Comparison of ENCODE assay signal across 8 mouse cellular contexts in genomic region chr17:5238387-5239245, GRCm38 (mm10).
A peak's percentile ranks its signal among the peaks of the same experiment; 100 is the strongest.
DNase-seq lines count a peak whose midpoint lies in the region; ATAC-seq and TF ChIP-seq lines count a peak whose summit lies in the region.

No protein-coding gene starts in this region.

- no peak for TF ChIP-seq RAD21 in MEL (IDR thresholded peaks at IDR 0.05; ENCODE audit: low read depth, low read length)

- TF ChIP-seq POLR2A in MEL (IDR thresholded peaks at IDR 0.05; ENCODE audit: control insufficient read depth in 1 of 2, insufficient read depth in 1 of 2, low read depth in 1 of 2, low read length in 2 of 2, poor library complexity in 1 of 2) = peak in 1 of 2 experiments; percentile 57; a peak in 2 of 4 replicates

- H3K9me3 ChIP-seq in hindbrain, embryonic 13.5 days = no peaks in the 10 kb centered on the region
- no peaks in the 10 kb centered on the region for H3K9me3 ChIP-seq in hindbrain, embryonic 14.5 days (ENCODE audit: control insufficient read depth, low read length)
- H3K9me3 ChIP-seq in MEL (replicated peaks; ENCODE audit: insufficient read depth, low read length) = no peaks in the 10 kb centered on the region
- no peaks in the 10 kb centered on the region for H3K9me3 ChIP-seq in heart, postnatal 0 days (replicated peaks; ENCODE audit: control insufficient read depth, low read length)
- H3K9me3 ChIP-seq in neural tube, embryonic 15.5 days (replicated peaks) = no peaks in the 10 kb centered on the region

- peaks cover 56% of the 10 kb centered on the region for H3K4me1 ChIP-seq in hindbrain, embryonic 13.5 days (replicated peaks)
- H3K4me1 ChIP-seq in hindbrain, embryonic 14.5 days (replicated peaks; ENCODE audit: control insufficient read depth, insufficient read depth, low read length) = peaks cover 41% of the 10 kb centered on the region
- peaks cover 6 to 8% of the 10 kb centered on the region in 2 experiments for H3K4me1 ChIP-seq in MEL (ENCODE audit: control insufficient read depth in 1 of 2, insufficient read depth in 2 of 2, low read length in 2 of 2)
- peaks cover 22% of the 10 kb centered on the region for H3K4me1 ChIP-seq in heart, postnatal 0 days (ENCODE audit: control insufficient read depth, insufficient read depth)
- H3K4me1 ChIP-seq in neural tube, embryonic 15.5 days = peaks cover 52% of the 10 kb centered on the region

- DNase-seq in hindbrain, embryonic 14.5 days (ENCODE audit: low spot score) = no peak
- peak; percentile 87 for DNase-seq in MEL (ENCODE audit: low read depth, low spot score)
- peak; percentile 24 for DNase-seq in heart, postnatal 0 days (ENCODE audit: low spot score)
- no peak for DNase-seq in gastrocnemius, postnatal 14 days
- DNase-seq in cerebellum, adult 9-10 months = no peak
- no peak for DNase-seq in cerebellum, adult 8-10 months

- H3K27me3 ChIP-seq in hindbrain, embryonic 13.5 days = no peaks in the 10 kb centered on the region
- H3K27me3 ChIP-seq in hindbrain, embryonic 14.5 days (ENCODE audit: control insufficient read depth, insufficient read depth, low read length) = no peaks in the 10 kb centered on the region
- no peaks in the 10 kb centered on the region for H3K27me3 ChIP-seq in MEL (ENCODE audit: control insufficient read depth in 1 of 2, insufficient read depth in 2 of 2, low read length in 2 of 2)
- no peaks in the 10 kb centered on the region for H3K27me3 ChIP-seq in heart, postnatal 0 days (ENCODE audit: control insufficient read depth, insufficient read depth, low read length)
- H3K27me3 ChIP-seq in neural tube, embryonic 15.5 days (replicated peaks) = no peaks in the 10 kb centered on the region

- H3K79me2 ChIP-seq in MEL (ENCODE audit: control insufficient read depth, insufficient read depth, low read length, poor library complexity) = peaks cover 4% of the 10 kb centered on the region

- no peak for TF ChIP-seq CTCF in MEL (IDR thresholded peaks at IDR 0.05 in 2 of 3, conservative IDR thresholded peaks at IDR 0.05 in 1 of 3; ENCODE audit: control insufficient read depth in 1 of 3, insufficient read depth in 1 of 3, low read depth in 2 of 3, low read length in 3 of 3, poor library complexity in 1 of 3, severe bottlenecking in 1 of 3)
- TF ChIP-seq CTCF in heart, postnatal 0 days (IDR thresholded peaks at IDR 0.05; ENCODE audit: low read depth) = no peak

- no peak for TF ChIP-seq EP300 in MEL (IDR thresholded peaks at IDR 0.05; ENCODE audit: low read depth in 1 of 2, low read length in 2 of 2)
- no peak for TF ChIP-seq EP300 in heart, postnatal 0 days (IDR thresholded peaks at IDR 0.05; ENCODE audit: low read depth)

- no peak overlapping the region for H3K9ac ChIP-seq in hindbrain, embryonic 13.5 days
- no peak overlapping the region for H3K9ac ChIP-seq in hindbrain, embryonic 14.5 days
- H3K9ac ChIP-seq in MEL (ENCODE audit: control insufficient read depth, low read depth, low read length, poor library complexity, severe bottlenecking) = peak overlapping the region; percentile 69
- H3K9ac ChIP-seq in heart, postnatal 0 days (replicated peaks; ENCODE audit: low read depth, low read length) = no peak overlapping the region
- H3K9ac ChIP-seq in neural tube, embryonic 15.5 days (replicated peaks) = no peak overlapping the region

- no peak overlapping the region for H3K4me2 ChIP-seq in hindbrain, embryonic 13.5 days
- H3K4me2 ChIP-seq in hindbrain, embryonic 14.5 days (replicated peaks) = no peak overlapping the region
- 0 out of 2 replicates have a peak overlapping the region, but pooled peaks have one; percentile 3 for H3K4me2 ChIP-seq in heart, postnatal 0 days (ENCODE audit: low read depth, low read length)
- peak overlapping the region; percentile 11; the same call in 1 of the 2 replicates for H3K4me2 ChIP-seq in neural tube, embryonic 15.5 days

- ATAC-seq in hindbrain, embryonic 13.5 days (ENCODE audit: low FRiP score) = no peak
- no peak; the same call in 1 of the 2 replicates for ATAC-seq in hindbrain, embryonic 14.5 days (ENCODE audit: low FRiP score)
- peak; percentile 66; the same call in 1 of the 2 replicates for ATAC-seq in heart, postnatal 0 days (ENCODE audit: insufficient read depth, low read depth)
- 0 out of 2 replicates have a peak, but pooled peaks have one; percentile 40 for ATAC-seq in neural tube, embryonic 15.5 days (ENCODE audit: low FRiP score)

- peak overlapping the region; percentile 25; the same call in 1 of the 2 replicates for H3K27ac ChIP-seq in hindbrain, embryonic 13.5 days
- H3K27ac ChIP-seq in hindbrain, embryonic 14.5 days = no peak overlapping the region; the same call in 1 of the 2 replicates
- H3K27ac ChIP-seq in MEL (ENCODE audit: control insufficient read depth, low read depth, low read length) = peak overlapping the region; percentile 74
- H3K27ac ChIP-seq in heart, postnatal 0 days (ENCODE audit: low read depth) = 0 out of 2 replicates have a peak overlapping the region, but pooled peaks have one; percentile 22
- H3K27ac ChIP-seq in neural tube, embryonic 15.5 days (replicated peaks) = peak overlapping the region; percentile 68

- H3K4me3 ChIP-seq in hindbrain, embryonic 13.5 days = no peak overlapping the region
- no peak overlapping the region for H3K4me3 ChIP-seq in hindbrain, embryonic 14.5 days (replicated peaks; ENCODE audit: low read length)
- peak overlapping the region; percentile 32 to 55 for H3K4me3 ChIP-seq in MEL (ENCODE audit: control insufficient read depth in 1 of 2, insufficient read depth in 1 of 2, low read depth in 2 of 2, low read length in 2 of 2)
- H3K4me3 ChIP-seq in heart, postnatal 0 days (ENCODE audit: low read depth, low read length) = no peak overlapping the region
- H3K4me3 ChIP-seq in neural tube, embryonic 15.5 days (replicated peaks) = no peak overlapping the region

- intact Hi-C loops in gastrocnemius, postnatal 14 days (cut with DNase I; ENCODE audit: low total_unique reads) = no loop called here

- no peaks in the 10 kb centered on the region for H3K36me3 ChIP-seq in hindbrain, embryonic 13.5 days
- H3K36me3 ChIP-seq in hindbrain, embryonic 14.5 days (replicated peaks; ENCODE audit: control insufficient read depth, insufficient read depth) = 0 out of 2 replicates have a peak, but pooled peaks cover 7% of the 10 kb centered on the region
- peaks cover 0 to 14% of the 10 kb centered on the region in 2 experiments; a peak in 3 of 4 replicates for H3K36me3 ChIP-seq in MEL (ENCODE audit: control insufficient read depth in 1 of 2, insufficient read depth in 2 of 2, low read length in 2 of 2)
- H3K36me3 ChIP-seq in heart, postnatal 0 days (replicated peaks; ENCODE audit: control insufficient read depth, insufficient read depth, low read length) = no peaks in the 10 kb centered on the region
- H3K36me3 ChIP-seq in neural tube, embryonic 15.5 days = no peaks in the 10 kb centered on the region

- 51% methylated on average over 16 of the region's 16 CpGs for WGBS in hindbrain, embryonic 13.5 days
- WGBS in hindbrain, embryonic 14.5 days = 47% methylated on average over 16 of the region's 16 CpGs
- 38% methylated on average over 16 of the region's 16 CpGs for WGBS in heart, postnatal 0 days
- WGBS in neural tube, embryonic 15.5 days = 44% methylated on average over 16 of the region's 16 CpGs

TF ChIP-seq in MEL, 35 proteins besides CTCF, POLR2A, EP300 and RAD21:
- TF ChIP-seq POLR2AphosphoS5 (IDR thresholded peaks at IDR 0.05; ENCODE audit: borderline replicate concordance, low read depth, low read length) = no peak
- no peak for TF ChIP-seq USF2 (IDR thresholded peaks at IDR 0.05; ENCODE audit: borderline replicate concordance in 1 of 2, insufficient read depth in 1 of 2, low read depth in 1 of 2, low read length in 2 of 2)
- no peak for TF ChIP-seq SMC3 (IDR thresholded peaks at IDR 0.05; ENCODE audit: low read depth, low read length)
- TF ChIP-seq USF1 (IDR thresholded peaks at IDR 0.05; ENCODE audit: low read depth, low read length) = no peak
- no peak for TF ChIP-seq HCFC1 (IDR thresholded peaks at IDR 0.05; ENCODE audit: low read depth, low read length)
- TF ChIP-seq UBTF (IDR thresholded peaks at IDR 0.05; ENCODE audit: borderline replicate concordance, insufficient read depth, low read depth, low read length) = 0 out of 2 replicates have a peak, but pooled peaks have one; percentile 71
- no peak for TF ChIP-seq CHD1 (IDR thresholded peaks at IDR 0.05; ENCODE audit: low read depth, low read length)
- TF ChIP-seq MAX (IDR thresholded peaks at IDR 0.05; ENCODE audit: low read length) = peak; percentile 91
- no peak for TF ChIP-seq GABPA (IDR thresholded peaks at IDR 0.05; ENCODE audit: low read depth, low read length)
- TF ChIP-seq KAT2A (conservative IDR thresholded peaks at IDR 0.05; ENCODE audit: low read depth, low read length) = no peak
- TF ChIP-seq ZNF384 (IDR thresholded peaks at IDR 0.05; ENCODE audit: low read depth, low read length) = no peak
- no peak for TF ChIP-seq NRF1 (IDR thresholded peaks at IDR 0.05; ENCODE audit: insufficient read depth, low read depth, low read length, poor library complexity, severe bottlenecking)
- TF ChIP-seq JUND (IDR thresholded peaks at IDR 0.05; ENCODE audit: low read depth, low read length) = no peak
- no peak for TF ChIP-seq ELF1 (IDR thresholded peaks at IDR 0.05; ENCODE audit: low read depth, low read length)
- no peak for TF ChIP-seq MAFK (IDR thresholded peaks at IDR 0.05; ENCODE audit: borderline replicate concordance, low read depth, low read length)
- TF ChIP-seq MAZ (IDR thresholded peaks at IDR 0.05; ENCODE audit: low read depth, low read length) = no peak
- TF ChIP-seq GATA1 (IDR thresholded peaks at IDR 0.05; ENCODE audit: low read depth, low read length) = no peak
- TF ChIP-seq MYC (IDR thresholded peaks at IDR 0.05; ENCODE audit: low read depth, low read length) = peak; percentile 89
- no peak for TF ChIP-seq ZMIZ1 (IDR thresholded peaks at IDR 0.05; ENCODE audit: low read depth, low read length)
- TF ChIP-seq ETS1 (IDR thresholded peaks at IDR 0.05; ENCODE audit: low read depth, low read length) = 0 out of 2 replicates have a peak, but pooled peaks have one; percentile 20
- peak; percentile 91 for TF ChIP-seq SIN3A (IDR thresholded peaks at IDR 0.05; ENCODE audit: low read length)
- no peak for TF ChIP-seq MEF2A (IDR thresholded peaks at IDR 0.05; ENCODE audit: extremely low read depth, insufficient replicate concordance, low read depth, low read length, poor library complexity, severe bottlenecking)
- TF ChIP-seq RCOR1 (IDR thresholded peaks at IDR 0.05; ENCODE audit: low read depth, low read length) = no peak
- peak; percentile 24; the same call in 1 of the 2 replicates for TF ChIP-seq NELFE (IDR thresholded peaks at IDR 0.05; ENCODE audit: low read depth, low read length)
- no peak for TF ChIP-seq TAL1 (IDR thresholded peaks at IDR 0.05; ENCODE audit: low read length)
- TF ChIP-seq MXI1 (IDR thresholded peaks at IDR 0.05; ENCODE audit: low read depth, low read length) = peak; percentile 99
- peak; percentile 80 for TF ChIP-seq TBP (IDR thresholded peaks at IDR 0.05; ENCODE audit: low read depth, low read length)

Comparison
In these comparisons a context has a peak if more than half of its experiments do, and no peak if none do; other contexts are left out.
1. ATAC-seq: peak in heart, postnatal 0 days (single experiment) and neural tube, embryonic 15.5 days (single experiment); none in hindbrain, embryonic 13.5 days (single experiment) and hindbrain, embryonic 14.5 days (single experiment).
2. H3K4me2 ChIP-seq: peak in heart, postnatal 0 days (single experiment) and neural tube, embryonic 15.5 days (single experiment); none in hindbrain, embryonic 13.5 days (single experiment) and hindbrain, embryonic 14.5 days (single experiment).
3. H3K4me3 ChIP-seq: peak in MEL (2 of 2); none in hindbrain, embryonic 13.5 days (single experiment), hindbrain, embryonic 14.5 days (single experiment), heart, postnatal 0 days (single experiment) and neural tube, embryonic 15.5 days (single experiment).
4. DNase-seq: peak in MEL (single experiment) and heart, postnatal 0 days (single experiment); none in hindbrain, embryonic 14.5 days (single experiment), gastrocnemius, postnatal 14 days (single experiment), cerebellum, adult 9-10 months (single experiment) and cerebellum, adult 8-10 months (single experiment).